Mouse (Mus musculus): ENCODE measurements around the gene Slc25a21. TPM values are rescaled to one million over a fixed set of nuclear protein-coding genes. Genes with fewer than 3 reads are reported as not detected.

The Slc25a21 gene
- polyA plus RNA-seq, 1 experiment from 2014 or later: 0.84 TPM

- H3K4me3 ChIP-seq (replicated peaks): no peak overlapping the region
- H3K4me2 ChIP-seq (replicated peaks): no peak overlapping the region
- no peak overlapping the region for H3K9ac ChIP-seq
- H3K27ac ChIP-seq (replicated peaks): no peak overlapping the region
- 73% methylated on average over 4 of the region's 4 CpGs for WGBS
- H3K36me3 ChIP-seq: no peaks in the 10 kb centered on the region
- H3K9me3 ChIP-seq (replicated peaks): no peaks in the 10 kb centered on the region
- ATAC-seq (ENCODE audit: insufficient number of reproducible peaks, low FRiP score, low TSS enrichment, low read depth): no peak
- H3K4me1 ChIP-seq: no peaks in the 10 kb centered on the region
- H3K27me3 ChIP-seq: no peaks in the 10 kb centered on the region
Observed at GRCm38 (mm10) chr12:57100549-57100948, 96.7 kb downstream of the Slc25a21 start.

- no peaks in the 10 kb centered on the region for H3K9me3 ChIP-seq (replicated peaks)
- H3K27ac ChIP-seq (replicated peaks): no peak overlapping the region
- 65% methylated on average over 3 of the region's 3 CpGs for WGBS
- H3K27me3 ChIP-seq: no peaks in the 10 kb centered on the region
- no peak overlapping the region for H3K4me2 ChIP-seq (replicated peaks)
- no peak for ATAC-seq (ENCODE audit: insufficient number of reproducible peaks, low FRiP score, low TSS enrichment, low read depth)
- H3K9ac ChIP-seq: no peak overlapping the region
- H3K36me3 ChIP-seq: no peaks in the 10 kb centered on the region
- no peaks in the 10 kb centered on the region for H3K4me1 ChIP-seq
- H3K4me3 ChIP-seq (replicated peaks): no peak overlapping the region
Observed at GRCm38 (mm10) chr12:57099066-57099465, 98.2 kb downstream of the Slc25a21 start.

- WGBS: 77% methylated on average over 5 of the region's 5 CpGs
Observed at GRCm38 (mm10) chr12:57098371-57098770, 98.9 kb downstream of the Slc25a21 start.

GRCm38 (mm10) chr12:57093107-57093506 is 104.2 kb downstream of the Slc25a21 start:
- WGBS: 25% methylated on average over 5 of the region's 5 CpGs

More at GRCm38 (mm10) chr12:57098371-57098770, 98.9 kb downstream of the Slc25a21 start:
- Histone ChIP-seq H3K4me1 (no peaks in the 10 kb centered on the region), H3K27ac (replicated peaks) (no peak overlapping the region), H3K9ac (no peak overlapping the region), H3K27me3 (no peaks in the 10 kb centered on the region), H3K4me2 (replicated peaks) (no peak overlapping the region), H3K36me3 (no peaks in the 10 kb centered on the region), H3K4me3 (replicated peaks) (no peak overlapping the region), H3K9me3 (replicated peaks) (no peaks in the 10 kb centered on the region)
- ATAC-seq (ENCODE audit: insufficient number of reproducible peaks, low FRiP score, low TSS enrichment, low read depth): no peak

GRCm38 (mm10) chr12:57084519-57084918 is 112.8 kb downstream of the Slc25a21 start:
- ATAC-seq (ENCODE audit: insufficient number of reproducible peaks, low FRiP score, low TSS enrichment, low read depth): no peak
- no peak overlapping the region for H3K4me2 ChIP-seq (replicated peaks)
- H3K4me1 ChIP-seq: no peaks in the 10 kb centered on the region
- no peak overlapping the region for H3K27ac ChIP-seq (replicated peaks)
- 55% methylated on average over 3 of the region's 3 CpGs for WGBS
- no peak overlapping the region for H3K9ac ChIP-seq
- no peaks in the 10 kb centered on the region for H3K27me3 ChIP-seq
- no peaks in the 10 kb centered on the region for H3K9me3 ChIP-seq (replicated peaks)
- no peak overlapping the region for H3K4me3 ChIP-seq (replicated peaks)
- H3K36me3 ChIP-seq: no peaks in the 10 kb centered on the region

More at GRCm38 (mm10) chr12:57093107-57093506, 104.2 kb downstream of the Slc25a21 start:
- no peak overlapping the region for H3K4me2 ChIP-seq (replicated peaks)
- H3K9me3 ChIP-seq (replicated peaks): no peaks in the 10 kb centered on the region
- H3K4me1 ChIP-seq: no peaks in the 10 kb centered on the region
- no peak for ATAC-seq (ENCODE audit: insufficient number of reproducible peaks, low FRiP score, low TSS enrichment, low read depth)
- no peaks in the 10 kb centered on the region for H3K36me3 ChIP-seq
- no peak overlapping the region for H3K4me3 ChIP-seq (replicated peaks)
- H3K27ac ChIP-seq (replicated peaks): no peak overlapping the region
- no peaks in the 10 kb centered on the region for H3K27me3 ChIP-seq
- H3K9ac ChIP-seq: no peak overlapping the region

GRCm38 (mm10) chr12:57083533-57083932 is 113.7 kb downstream of the Slc25a21 start:
- no peaks in the 10 kb centered on the region for H3K4me1 ChIP-seq
- WGBS: 62% methylated on average over 5 of the region's 5 CpGs
- no peak for ATAC-seq (ENCODE audit: insufficient number of reproducible peaks, low FRiP score, low TSS enrichment, low read depth)
- H3K9me3 ChIP-seq (replicated peaks): no peaks in the 10 kb centered on the region
- no peak overlapping the region for H3K4me3 ChIP-seq (replicated peaks)
- H3K27ac ChIP-seq (replicated peaks): no peak overlapping the region
- H3K9ac ChIP-seq: no peak overlapping the region
- H3K36me3 ChIP-seq: no peaks in the 10 kb centered on the region
- H3K4me2 ChIP-seq (replicated peaks): no peak overlapping the region
- H3K27me3 ChIP-seq: no peaks in the 10 kb centered on the region

- Histone ChIP-seq H3K4me3 (replicated peaks) (no peak overlapping the region), H3K27me3 (no peaks in the 10 kb centered on the region), H3K4me2 (replicated peaks) (no peak overlapping the region; the same call in 1 of the 2 replicates), H3K9me3 (replicated peaks) (no peaks in the 10 kb centered on the region), H3K4me1 (0 out of 2 replicates have a peak, but pooled peaks cover 4% of the 10 kb centered on the region), H3K27ac (replicated peaks) (no peak overlapping the region), H3K36me3 (no peaks in the 10 kb centered on the region), H3K9ac (no peak overlapping the region)
- 34% methylated on average over 4 of the region's 4 CpGs for WGBS
- no peak for ATAC-seq (ENCODE audit: insufficient number of reproducible peaks, low FRiP score, low TSS enrichment, low read depth)
Observed at GRCm38 (mm10) chr12:57076606-57077005, 120.7 kb downstream of the Slc25a21 start.

GRCm38 (mm10) chr12:57072616-57073015 is 124.7 kb downstream of the Slc25a21 start:
- no peak overlapping the region for H3K4me2 ChIP-seq (replicated peaks)
- 60% methylated on average over 2 of the region's 2 CpGs for WGBS
- H3K27me3 ChIP-seq: no peaks in the 10 kb centered on the region
- ATAC-seq (ENCODE audit: insufficient number of reproducible peaks, low FRiP score, low TSS enrichment, low read depth): no peak
- H3K36me3 ChIP-seq: no peaks in the 10 kb centered on the region
- no peaks in the 10 kb centered on the region for H3K9me3 ChIP-seq (replicated peaks)
- 0 out of 2 replicates have a peak, but pooled peaks cover 4% of the 10 kb centered on the region for H3K4me1 ChIP-seq
- H3K4me3 ChIP-seq (replicated peaks): no peak overlapping the region
- H3K27ac ChIP-seq (replicated peaks): no peak overlapping the region
- H3K9ac ChIP-seq: no peak overlapping the region

GRCm38 (mm10) chr12:57068607-57069006 is 128.7 kb downstream of the Slc25a21 start:
- Histone ChIP-seq H3K4me2 (replicated peaks) (no peak overlapping the region), H3K9me3 (replicated peaks) (no peaks in the 10 kb centered on the region), H3K4me1 (no peaks in the 10 kb centered on the region), H3K27me3 (no peaks in the 10 kb centered on the region), H3K9ac (no peak overlapping the region), H3K36me3 (no peaks in the 10 kb centered on the region), H3K4me3 (replicated peaks) (no peak overlapping the region), H3K27ac (replicated peaks) (no peak overlapping the region)
- no peak for ATAC-seq (ENCODE audit: insufficient number of reproducible peaks, low FRiP score, low TSS enrichment, low read depth)
- 44% methylated on average over 5 of the region's 5 CpGs for WGBS

- 65% methylated on average over 4 of the region's 4 CpGs for WGBS
- H3K9ac ChIP-seq: no peak overlapping the region
- H3K4me3 ChIP-seq (replicated peaks): no peak overlapping the region
- no peaks in the 10 kb centered on the region for H3K9me3 ChIP-seq (replicated peaks)
- no peak overlapping the region for H3K4me2 ChIP-seq (replicated peaks)
- H3K36me3 ChIP-seq: no peaks in the 10 kb centered on the region
- ATAC-seq (ENCODE audit: insufficient number of reproducible peaks, low FRiP score, low TSS enrichment, low read depth): no peak
- H3K4me1 ChIP-seq: no peaks in the 10 kb centered on the region
- H3K27ac ChIP-seq (replicated peaks): no peak overlapping the region
- no peaks in the 10 kb centered on the region for H3K27me3 ChIP-seq
Observed at GRCm38 (mm10) chr12:57019737-57020136, 177.5 kb downstream of the Slc25a21 start.

- 79% methylated on average over 3 of the region's 3 CpGs for WGBS
Observed at GRCm38 (mm10) chr12:57016845-57017244, 180.4 kb downstream of the Slc25a21 start.

GRCm38 (mm10) chr12:57016324-57016723 is 180.9 kb downstream of the Slc25a21 start:
- Histone ChIP-seq H3K4me3 (replicated peaks) (no peak overlapping the region), H3K9me3 (replicated peaks) (no peaks in the 10 kb centered on the region), H3K27ac (replicated peaks) (no peak overlapping the region), H3K4me2 (replicated peaks) (no peak overlapping the region), H3K36me3 (no peaks in the 10 kb centered on the region), H3K9ac (no peak overlapping the region), H3K27me3 (no peaks in the 10 kb centered on the region), H3K4me1 (no peaks in the 10 kb centered on the region)
- no peak for ATAC-seq (ENCODE audit: insufficient number of reproducible peaks, low FRiP score, low TSS enrichment, low read depth)
- WGBS: 50% methylated on average over 3 of the region's 3 CpGs

More at GRCm38 (mm10) chr12:57016845-57017244, 180.4 kb downstream of the Slc25a21 start:
- ATAC-seq (ENCODE audit: insufficient number of reproducible peaks, low FRiP score, low TSS enrichment, low read depth): no peak
- H3K9me3 ChIP-seq (replicated peaks): no peaks in the 10 kb centered on the region
- no peak overlapping the region for H3K9ac ChIP-seq
- no peak overlapping the region for H3K4me2 ChIP-seq (replicated peaks)
- H3K4me3 ChIP-seq (replicated peaks): no peak overlapping the region
- H3K36me3 ChIP-seq: no peaks in the 10 kb centered on the region
- no peaks in the 10 kb centered on the region for H3K4me1 ChIP-seq
- no peaks in the 10 kb centered on the region for H3K27me3 ChIP-seq
- no peak overlapping the region for H3K27ac ChIP-seq (replicated peaks)

All from embryonic facial prominence, embryonic 15.5 days (tissue).